7 mouse cellular contexts compared by ENCODE assay signal in genomic region chr11:116110540-116110939, GRCm38 (mm10). TPM values are rescaled to one million over a fixed set of nuclear protein-coding genes. Genes with fewer than 3 reads are reported as not detected.
DNase-seq lines count a peak whose midpoint lies in the region; ATAC-seq and TF ChIP-seq lines count a peak whose summit lies in the region.

No protein-coding gene starts in this region.

- H3K9me3 ChIP-seq in intestine, postnatal 0 days (ENCODE audit: control insufficient read depth): no peaks in the 10 kb centered on the region

- H3K9ac ChIP-seq in intestine, postnatal 0 days (ENCODE audit: low read depth, low read length): peak overlapping the region; percentile 67; the same call in 1 of the 2 replicates

- peak; percentile 34 for DNase-seq in MN1 (ENCODE audit: low spot score)
- DNase-seq in urinary bladder, postnatal 10 days (ENCODE audit: low spot score): no peak
- no peak for DNase-seq in frontal cortex, postnatal 14 days (ENCODE audit: low spot score in 2 of 2)
- no peak for DNase-seq in urinary bladder, postnatal 14 days (ENCODE audit: low spot score)

- peaks cover 28% of the 10 kb centered on the region for H3K27me3 ChIP-seq in intestine, postnatal 0 days (replicated peaks; ENCODE audit: control insufficient read depth, insufficient read depth, low read length)

- peak overlapping the region; percentile 75 for H3K4me2 ChIP-seq in intestine, postnatal 0 days (replicated peaks; ENCODE audit: low read depth)

- no peak for TF ChIP-seq CTCF in intestine, postnatal 0 days (IDR thresholded peaks at IDR 0.05; ENCODE audit: low read depth)

- WGBS in intestine, postnatal 0 days: 21% methylated on average over 10 of the region's 10 CpGs

- peaks cover 13% of the 10 kb centered on the region; the same call in 1 of the 2 replicates for H3K4me1 ChIP-seq in intestine, postnatal 0 days (replicated peaks; ENCODE audit: control insufficient read depth, insufficient read depth, low read length)

- H3K27ac ChIP-seq in intestine, postnatal 0 days (ENCODE audit: low read depth, low read length): peak overlapping the region; percentile 37; the same call in 1 of the 2 replicates

- no peaks in the 10 kb centered on the region for H3K36me3 ChIP-seq in intestine, postnatal 0 days (ENCODE audit: control insufficient read depth, insufficient read depth)

- ATAC-seq in common myeloid progenitor, adult 5-6 weeks (replicated peaks; ENCODE audit: low read depth, poor library complexity, severe bottlenecking): peak; percentile 40
- ATAC-seq in intestine, postnatal 0 days: no peak
- peak; percentile 32 for ATAC-seq in megakaryocyte progenitor cell, adult 5-6 weeks (replicated peaks; ENCODE audit: poor library complexity)

- peak overlapping the region; percentile 59 for H3K4me3 ChIP-seq in intestine, postnatal 0 days (ENCODE audit: low read depth, low read length)

RNA-seq across cellular contexts. Expression of gene Trim47, which starts 16.5 kb away (rescaled TPM):
- total RNA-seq in common myeloid progenitor, adult 5-6 weeks (2017): 5.8 and 11.3 TPM in 2 replicates
- polyA plus RNA-seq in intestine, postnatal 0 days (2015; fragmentation: Nextera tagmentation; extraction: Ambion mirVana): 15.7 and 16.1 TPM in 2 replicates
- 0.59 and 1.9 TPM in 2 replicates for total RNA-seq in megakaryocyte progenitor cell, adult 5-6 weeks (2015)
- 1.0 and 1.3 TPM in 2 replicates for total RNA-seq in megakaryocyte progenitor cell, adult 5-6 weeks (2017)

RNA-seq across cellular contexts. Expression of gene Trim65, which starts 20.4 kb away (rescaled TPM):
- 9.9 and 12.5 TPM in 2 replicates for total RNA-seq in common myeloid progenitor, adult 5-6 weeks (2017)
- 3.1 and 3.3 TPM in 2 replicates for polyA plus RNA-seq in intestine, postnatal 0 days (2015; fragmentation: Nextera tagmentation; extraction: Ambion mirVana)
- 13.8 and 16.2 TPM in 2 replicates for total RNA-seq in megakaryocyte progenitor cell, adult 5-6 weeks (2015)
- 6.2 and 7.7 TPM in 2 replicates for total RNA-seq in megakaryocyte progenitor cell, adult 5-6 weeks (2017)

RNA-seq across cellular contexts. Expression of gene Wbp2, which starts 23.7 kb away (rescaled TPM):
- total RNA-seq in common myeloid progenitor, adult 5-6 weeks (2017): 26.2 and 32.7 TPM in 2 replicates
- polyA plus RNA-seq in intestine, postnatal 0 days (2015; fragmentation: Nextera tagmentation; extraction: Ambion mirVana): 179 and 201 TPM in 2 replicates
- 42.4 and 56.5 TPM in 2 replicates for total RNA-seq in megakaryocyte progenitor cell, adult 5-6 weeks (2015)
- total RNA-seq in megakaryocyte progenitor cell, adult 5-6 weeks (2017): 15.6 and 22.8 TPM in 2 replicates

RNA-seq across cellular contexts. Expression of gene Mrpl38, which starts 28.1 kb away (rescaled TPM):
- 38.7 and 40.5 TPM in 2 replicates for total RNA-seq in common myeloid progenitor, adult 5-6 weeks (2017)
- 35.6 and 38.5 TPM in 2 replicates for polyA plus RNA-seq in intestine, postnatal 0 days (2015; fragmentation: Nextera tagmentation; extraction: Ambion mirVana)
- 38.2 and 47.0 TPM in 2 replicates for total RNA-seq in megakaryocyte progenitor cell, adult 5-6 weeks (2015)
- total RNA-seq in megakaryocyte progenitor cell, adult 5-6 weeks (2017): 24.0 and 24.9 TPM in 2 replicates

RNA-seq across cellular contexts. Expression of gene Unc13d, which starts 32.8 kb away (rescaled TPM):
- total RNA-seq in common myeloid progenitor, adult 5-6 weeks (2017): 29.7 and 29.9 TPM in 2 replicates
- 1.1 and 1.2 TPM in 2 replicates for polyA plus RNA-seq in intestine, postnatal 0 days (2015; fragmentation: Nextera tagmentation; extraction: Ambion mirVana)
- 13.6 and 15.8 TPM in 2 replicates for total RNA-seq in megakaryocyte progenitor cell, adult 5-6 weeks (2015)
- total RNA-seq in megakaryocyte progenitor cell, adult 5-6 weeks (2017): 15.5 and 26.1 TPM in 2 replicates
